Mouse (Mus musculus): ENCODE results near the gene Nmrk2.
"Not testable (repeated sequence)": the region's sequence is repeated elsewhere in the genome, so short reads cannot be mapped to it uniquely, and the experiment has no call there.

GRCm38 (mm10) chr10:81181860-81182259, 20.0 kb downstream of the Nmrk2 start:
- TF ChIP-seq CTCF (IDR thresholded peaks at IDR 0.05; ENCODE audit: insufficient read depth, low read length); POLR2A (IDR thresholded peaks at IDR 0.05; ENCODE audit: borderline replicate concordance, extremely low read depth, low read depth, low read length): not testable (repeated sequence)

Data from lung, adult 2 months (tissue).